Mouse (Mus musculus) heart, embryonic 12.5 days (tissue): Measurements from ENCODE around the gene Cep83. TPM values are rescaled to one million over a fixed set of nuclear protein-coding genes. Genes with fewer than 3 reads are reported as not detected.

Experiments used
- ATAC-seq: fragments of 200-750 bp; cut with Nextera tagmentation; 2 replicates; pipeline ENCODE4 v1.8.0; 2017; ENCODE audit warnings: moderate TSS enrichment, moderate library complexity; ENCODE audit not compliant: insufficient number of reproducible peaks, low FRiP score
- H3K27ac ChIP-seq: fragments of 300-500 bp; sonication (generic); 2 replicates; pipeline ENCODE4 v1.5.1; 2016; ENCODE audit warnings: mild to moderate bottlenecking, moderate library complexity; ENCODE audit not compliant: poor library complexity, severe bottlenecking
- H3K27me3 ChIP-seq: fragments of 300-500 bp; sonication (generic); replicated peaks from 2 replicates; pipeline ENCODE4 v1.6.1; 2016; ENCODE audit warnings: mild to moderate bottlenecking, moderate library complexity
- H3K36me3 ChIP-seq: fragments of 300-500 bp; sonication (generic); 2 replicates; pipeline ENCODE4 v1.6.1; 2016; ENCODE audit warnings: mild to moderate bottlenecking, moderate library complexity
- H3K4me1 ChIP-seq: fragments of 300-500 bp; sonication (generic); replicated peaks from 2 replicates; pipeline ENCODE4 v1.6.1; 2016; ENCODE audit warnings: mild to moderate bottlenecking
- H3K4me2 ChIP-seq: fragments of 300-500 bp; sonication (generic); 2 replicates; pipeline ENCODE4 v1.6.1; 2016; ENCODE audit warnings: mild to moderate bottlenecking, moderate library complexity
- H3K4me3 ChIP-seq: fragments of 300-500 bp; sonication (generic); 2 replicates; pipeline ENCODE4 v1.5.1; 2016; ENCODE audit warnings: mild to moderate bottlenecking
- H3K9ac ChIP-seq: fragments of 300-500 bp; sonication (generic); 2 replicates; pipeline ENCODE4 v1.6.1; 2016; ENCODE audit warnings: mild to moderate bottlenecking, moderate library complexity
- H3K9me3 ChIP-seq: fragments of 300-500 bp; sonication (generic); replicated peaks from 2 replicates; pipeline ENCODE4 v1.6.1; 2016; ENCODE audit warnings: mild to moderate bottlenecking, moderate library complexity
- WGBS: fragments of 180-500 bp; shearing (Covaris S2); methylation state at CpG from one replicate; pipeline ENCODE4 v1.1.7; 2016; 5-methylcytosine and 5-hydroxymethylcytosine counted together
- polyA plus RNA-seq: library from polyadenylated mRNA; unstranded; fragments of >200 nt; fragmentation: Nextera tagmentation; extraction: Ambion mirVana; gene quantifications from 2 replicates; pipeline ENCODE4 v1.2.1, GENCODE M21; 2016

Gene Cep83
- polyA plus RNA-seq, 1 experiment from 2014 or later, result 21.3 TPM

DNA sequence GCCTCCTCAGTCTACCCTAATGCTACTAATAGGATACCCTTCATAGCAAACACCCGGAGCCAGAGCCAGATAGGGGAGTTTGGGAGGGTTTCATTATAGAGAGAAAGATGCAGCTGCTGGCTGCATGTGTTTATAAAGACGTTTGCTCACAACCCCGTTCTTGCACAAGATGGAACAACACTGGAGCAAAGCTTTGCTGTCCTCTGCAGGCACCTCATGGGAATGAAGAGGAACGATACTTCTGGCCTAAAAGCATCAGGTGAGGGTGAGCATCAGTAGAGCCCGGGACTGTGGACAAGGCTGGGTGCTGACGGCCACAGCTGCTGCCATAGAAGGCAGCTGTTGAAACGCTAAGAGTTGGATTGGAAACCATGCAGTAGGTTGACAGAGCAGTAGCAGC lies 118.9 kb downstream of the Cep83 start:
- Histone ChIP-seq H3K27ac (no peak overlapping the region), H3K27me3 (no peaks in the 10 kb centered on the region), H3K9ac (no peak overlapping the region), H3K36me3 (no peaks in the 10 kb centered on the region), H3K4me2 (no peak overlapping the region), H3K4me3 (no peak overlapping the region), H3K4me1 (peaks cover 8% of the 10 kb centered on the region; the same call in 1 of the 2 replicates), H3K9me3 (no peaks in the 10 kb centered on the region)
- WGBS, result 68% methylated on average over 7 of the region's 7 CpGs
- ATAC-seq, result no peak

DNA sequence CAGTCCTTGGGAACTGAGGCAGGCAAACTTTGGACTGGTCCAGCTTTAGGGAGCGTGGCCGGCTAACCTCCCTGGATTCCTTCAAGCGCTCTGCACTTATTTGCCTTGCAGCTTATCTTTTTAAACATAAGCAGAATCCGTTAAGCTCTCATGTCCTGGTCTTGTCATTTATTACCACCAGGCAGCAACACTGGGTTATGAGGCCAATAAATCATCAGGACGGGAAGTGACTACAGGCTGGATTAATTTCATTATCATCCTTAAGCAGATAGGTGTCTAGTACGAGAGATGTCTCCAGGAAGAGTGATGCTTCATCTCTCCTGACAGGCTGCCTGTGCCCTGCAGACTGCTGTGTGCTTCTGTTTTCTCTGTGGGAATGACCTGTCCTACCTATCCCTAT lies 119.8 kb downstream of the Cep83 start:
- no peak for ATAC-seq
- no peaks in the 10 kb centered on the region for H3K36me3 ChIP-seq
- 54% methylated on average over 6 of the region's 6 CpGs for WGBS

DNA sequence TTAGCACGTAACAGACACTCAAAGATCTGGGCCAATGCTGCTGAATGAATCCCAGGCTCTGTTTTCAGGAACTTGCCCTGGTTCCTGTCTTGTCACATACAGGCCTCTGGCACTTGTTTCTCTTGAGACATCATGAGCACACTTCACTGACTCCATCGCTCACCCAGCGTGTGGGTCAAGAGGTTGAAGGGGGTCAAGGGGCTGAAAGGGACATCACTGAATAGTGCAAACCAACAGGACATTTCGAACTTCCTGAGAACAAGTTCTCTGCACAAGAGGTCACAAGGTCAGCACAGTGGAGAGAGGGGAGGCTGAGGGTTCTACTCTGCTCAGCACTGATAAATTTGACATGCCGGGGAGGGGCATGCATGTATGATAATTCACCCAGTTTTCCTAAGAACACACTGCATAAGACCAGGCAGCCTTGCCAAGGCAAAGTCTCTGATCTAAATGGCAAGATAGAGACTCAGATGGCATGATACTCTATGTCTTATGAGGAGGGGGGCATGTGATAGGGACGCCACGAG lies 121.6 kb downstream of the Cep83 start:
- Histone ChIP-seq H3K36me3 (no peaks in the 10 kb centered on the region), H3K9me3 (no peaks in the 10 kb centered on the region), H3K27ac (no peak overlapping the region), H3K9ac (no peak overlapping the region), H3K4me3 (no peak overlapping the region), H3K4me2 (no peak overlapping the region), H3K4me1 (peaks cover 2% of the 10 kb centered on the region; the same call in 1 of the 2 replicates), H3K27me3 (no peaks in the 10 kb centered on the region)
- 45% methylated on average over 7 of the region's 7 CpGs for WGBS
- no peak for ATAC-seq

More for the DNA sequence above, 119.8 kb downstream of the Cep83 start:
- Histone ChIP-seq H3K4me3 (no peak overlapping the region), H3K9ac (no peak overlapping the region), H3K4me1 (peaks cover 8% of the 10 kb centered on the region; the same call in 1 of the 2 replicates), H3K9me3 (no peaks in the 10 kb centered on the region), H3K27me3 (no peaks in the 10 kb centered on the region), H3K4me2 (no peak overlapping the region), H3K27ac (no peak overlapping the region)

DNA sequence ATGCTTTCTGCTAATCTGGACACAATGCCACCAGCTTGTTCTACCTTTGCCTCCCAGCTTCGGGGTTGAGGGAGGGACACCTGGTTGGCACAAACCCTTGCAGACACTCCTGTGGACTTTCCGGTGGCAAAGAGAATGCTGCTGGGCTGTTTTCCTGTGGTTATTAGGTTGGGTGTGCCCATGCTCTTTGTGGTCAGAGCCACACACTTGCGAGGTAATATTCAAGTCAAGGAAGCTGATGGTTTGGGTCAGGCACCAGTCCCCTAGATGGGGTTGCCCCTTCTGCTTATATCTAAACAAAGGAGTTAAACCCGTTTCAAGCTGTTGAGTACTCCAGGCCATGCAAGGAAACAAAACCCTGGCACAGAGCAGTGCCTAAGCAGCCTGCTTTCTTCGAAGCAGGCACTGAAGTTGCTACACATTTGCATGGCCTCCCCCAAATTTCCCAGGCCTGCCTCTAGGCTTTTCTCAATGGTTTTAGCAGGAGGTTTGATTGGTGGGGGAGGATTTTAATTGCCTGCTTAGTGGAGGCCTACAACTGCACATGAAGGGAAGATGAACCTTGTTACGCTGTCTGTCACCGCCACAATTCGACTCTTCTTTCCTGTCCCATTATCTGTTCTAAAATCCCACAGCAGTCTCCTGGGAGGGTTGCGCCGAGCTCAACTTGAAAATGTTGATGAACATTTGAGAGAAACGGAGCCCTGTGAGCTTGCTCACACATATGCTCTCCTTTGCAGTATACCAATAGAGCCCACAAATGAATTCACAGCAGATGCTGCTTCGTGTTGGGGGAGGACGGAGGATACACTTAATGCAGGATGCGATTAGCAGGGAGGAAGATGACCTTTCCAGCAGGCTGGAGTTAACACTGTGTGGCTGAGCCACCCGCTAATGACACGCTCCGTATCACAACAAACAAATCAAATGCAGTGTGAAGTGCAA lies 123.7 kb downstream of the Cep83 start:
- WGBS, result 72% methylated on average over 17 of the region's 17 CpGs
- no peak overlapping the region for H3K4me3 ChIP-seq
- H3K9me3 ChIP-seq, result no peaks in the 10 kb centered on the region
- H3K4me2 ChIP-seq, result no peak overlapping the region
- H3K4me1 ChIP-seq, result peaks cover 7% of the 10 kb centered on the region; the same call in 1 of the 2 replicates
- H3K27ac ChIP-seq, result no peak overlapping the region
- no peak overlapping the region for H3K9ac ChIP-seq
- no peaks in the 10 kb centered on the region for H3K27me3 ChIP-seq
- no peak for ATAC-seq
- H3K36me3 ChIP-seq, result 0 out of 2 replicates have a peak, but pooled peaks cover 2% of the 10 kb centered on the region

DNA sequence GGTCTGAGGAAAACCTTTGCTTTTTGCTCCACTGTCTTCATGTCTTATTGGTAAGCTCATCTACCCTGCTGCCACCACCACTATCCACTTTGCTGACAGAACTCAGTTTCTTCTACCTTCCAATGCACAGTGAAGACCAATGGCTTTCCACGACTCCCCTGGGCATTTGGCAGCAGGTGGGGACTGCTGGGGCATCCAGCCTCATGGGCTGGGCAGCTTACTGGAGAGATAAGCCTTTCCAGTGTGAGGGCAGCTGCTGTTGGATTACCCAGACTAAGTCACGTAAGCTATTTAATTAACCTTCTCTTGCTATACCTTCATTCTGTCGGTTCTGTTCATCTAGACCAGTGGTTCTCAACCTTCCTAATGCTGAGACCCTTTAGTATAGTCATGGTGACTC lies 129.7 kb downstream of the Cep83 start:
- H3K4me2 ChIP-seq, result no peak overlapping the region

DNA sequence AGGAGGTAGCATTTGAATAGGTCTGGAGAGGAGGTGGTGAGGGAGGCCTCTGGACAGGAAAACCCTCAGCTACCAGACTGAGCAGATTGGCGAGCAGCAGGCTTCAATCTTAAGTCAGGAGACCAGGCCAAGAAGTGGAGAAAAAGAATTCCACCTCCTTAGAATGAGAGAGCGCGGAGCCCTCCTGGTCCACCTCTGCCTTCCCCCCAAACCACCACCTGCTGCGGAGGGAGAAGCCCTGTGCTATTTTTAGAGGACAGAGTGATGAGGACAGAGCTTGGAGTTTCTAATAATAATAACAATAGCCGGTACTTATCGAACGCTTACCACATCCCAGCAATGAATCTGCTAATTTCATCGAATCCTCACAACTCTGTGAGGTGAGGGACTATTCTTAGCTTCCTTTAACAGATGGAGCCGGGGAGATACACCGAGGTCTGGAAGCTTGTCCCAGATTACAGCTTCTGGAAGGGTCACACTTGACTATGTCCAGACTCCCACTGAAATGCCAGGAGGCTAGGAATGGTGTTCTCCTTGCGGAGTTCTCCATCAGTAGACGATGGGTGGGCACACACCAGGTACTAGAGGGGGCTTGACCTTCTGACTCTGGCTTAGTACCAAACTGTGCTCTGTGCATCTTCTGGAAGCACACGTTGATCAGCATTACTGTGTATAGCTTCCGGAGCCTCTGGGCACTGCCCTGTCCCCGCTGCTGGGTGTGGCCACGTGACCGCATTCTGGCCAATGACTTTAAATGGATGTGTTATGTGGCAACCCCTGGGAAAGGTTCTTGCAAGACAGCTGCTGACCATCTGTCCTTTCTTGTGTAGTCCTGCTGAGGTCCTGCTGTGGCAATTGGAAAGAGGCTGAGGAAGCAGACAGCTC lies 130.6 kb downstream of the Cep83 start:
- Histone ChIP-seq H3K36me3 (0 out of 2 replicates have a peak, but pooled peaks cover 3% of the 10 kb centered on the region), H3K9me3 (no peaks in the 10 kb centered on the region), H3K9ac (no peak overlapping the region), H3K4me2 (peak overlapping the region; percentile 37), H3K27me3 (no peaks in the 10 kb centered on the region), H3K27ac (no peak overlapping the region), H3K4me1 (peaks cover 16% of the 10 kb centered on the region), H3K4me3 (no peak overlapping the region)
- 61% methylated on average over 17 of the region's 17 CpGs for WGBS
- no peak for ATAC-seq

More for the DNA sequence above, 129.7 kb downstream of the Cep83 start:
- Histone ChIP-seq H3K9ac (no peak overlapping the region), H3K9me3 (no peaks in the 10 kb centered on the region), H3K4me3 (no peak overlapping the region), H3K27ac (no peak overlapping the region), H3K27me3 (no peaks in the 10 kb centered on the region), H3K36me3 (0 out of 2 replicates have a peak, but pooled peaks cover 3% of the 10 kb centered on the region), H3K4me1 (peaks cover 16% of the 10 kb centered on the region)
- WGBS, result 95% methylated on average over 3 of the region's 3 CpGs
- no peak for ATAC-seq

DNA sequence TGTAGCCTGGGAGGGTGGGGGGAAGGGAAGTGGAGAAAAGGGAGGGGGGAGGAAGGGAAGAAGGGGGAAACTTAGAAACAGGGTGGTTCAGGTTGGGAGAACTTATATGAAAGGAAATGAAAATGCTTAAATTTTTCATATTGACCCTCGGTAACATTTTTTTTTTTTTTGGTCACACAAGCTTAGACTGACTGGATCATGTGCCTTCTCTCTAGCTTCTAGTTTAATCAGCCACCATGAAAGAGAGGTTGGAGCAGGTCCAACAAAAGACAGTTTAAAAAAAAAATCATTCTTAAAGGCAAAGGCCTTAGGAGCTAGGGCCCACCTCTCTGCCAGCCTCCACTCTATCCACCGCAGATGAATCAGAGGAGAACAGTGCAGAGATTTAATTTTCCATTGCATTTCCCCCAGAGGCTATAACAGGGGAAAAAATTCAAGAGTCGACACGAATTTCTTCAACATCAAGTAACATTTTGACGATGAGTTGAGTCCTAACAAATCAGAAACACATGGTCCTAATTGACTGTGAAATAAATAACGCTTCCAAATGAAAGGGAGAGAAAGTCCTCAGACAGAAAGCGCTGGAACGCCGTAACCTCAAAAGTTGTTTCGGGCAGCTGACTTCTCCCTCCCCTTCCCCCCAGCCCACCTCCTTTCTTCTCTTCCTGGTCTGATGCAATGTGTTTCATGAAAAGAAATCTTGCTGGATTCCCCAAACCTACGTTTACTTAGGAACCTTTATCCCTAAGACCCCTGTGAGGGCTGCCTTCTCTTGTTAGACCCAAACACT lies 135.7 kb downstream of the Cep83 start:
- ATAC-seq, result no peak
- H3K27ac ChIP-seq, result 0 out of 2 replicates have a peak overlapping the region, but pooled peaks have one; percentile 2
- H3K36me3 ChIP-seq, result 0 out of 2 replicates have a peak, but pooled peaks cover 3% of the 10 kb centered on the region
- no peak overlapping the region for H3K9ac ChIP-seq
- no peaks in the 10 kb centered on the region for H3K27me3 ChIP-seq
- 67% methylated on average over 11 of the region's 11 CpGs for WGBS
- no peak overlapping the region for H3K4me3 ChIP-seq
- no peaks in the 10 kb centered on the region for H3K9me3 ChIP-seq
- no peak overlapping the region for H3K4me2 ChIP-seq
- peaks cover 9% of the 10 kb centered on the region for H3K4me1 ChIP-seq

DNA sequence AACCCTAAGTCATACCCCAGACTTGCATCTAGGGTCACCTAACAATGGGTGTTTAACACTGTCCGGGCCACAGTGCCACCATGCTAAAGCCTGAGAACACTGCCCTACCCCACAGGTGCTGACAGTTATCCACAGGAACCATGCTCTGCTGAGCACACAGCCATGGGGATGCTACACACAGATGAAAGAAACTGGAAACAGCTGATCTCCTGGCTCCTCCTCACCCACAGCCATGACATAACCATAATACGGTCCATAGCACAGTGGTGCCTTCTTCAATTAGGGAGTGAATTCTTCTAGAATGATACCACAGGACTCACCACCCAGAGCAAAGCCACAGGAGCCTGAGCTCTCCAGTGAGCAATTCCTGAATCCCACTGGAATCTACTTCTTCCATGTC lies 137.5 kb downstream of the Cep83 start:
- Histone ChIP-seq H3K9me3 (no peaks in the 10 kb centered on the region), H3K27ac (no peak overlapping the region), H3K36me3 (0 out of 2 replicates have a peak, but pooled peaks cover 3% of the 10 kb centered on the region), H3K4me2 (no peak overlapping the region), H3K9ac (no peak overlapping the region), H3K27me3 (no peaks in the 10 kb centered on the region), H3K4me3 (no peak overlapping the region), H3K4me1 (peaks cover 13% of the 10 kb centered on the region)
- no peak for ATAC-seq
- WGBS, result 96% methylated on average over 2 of the region's 2 CpGs

DNA sequence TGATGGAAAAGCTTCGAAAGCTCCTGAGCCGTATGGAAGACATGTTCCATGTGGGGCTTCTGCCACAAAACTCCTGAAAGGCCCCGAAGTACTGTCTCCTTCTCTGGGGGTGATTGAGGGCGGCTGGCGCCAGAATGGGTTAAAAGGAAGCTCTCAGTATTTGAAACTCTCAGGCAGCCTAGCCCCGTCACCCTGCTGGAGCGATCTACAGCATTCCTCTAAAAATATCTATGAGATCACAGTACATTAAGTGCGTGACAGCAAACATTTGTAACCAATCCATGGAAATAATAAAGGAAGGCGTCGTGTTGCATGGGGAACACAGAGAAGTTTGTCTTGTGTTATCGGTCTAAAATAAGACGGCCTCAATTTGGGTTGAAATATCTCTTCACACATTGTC lies 138.0 kb downstream of the Cep83 start:
- H3K27me3 ChIP-seq, result no peaks in the 10 kb centered on the region

DNA sequence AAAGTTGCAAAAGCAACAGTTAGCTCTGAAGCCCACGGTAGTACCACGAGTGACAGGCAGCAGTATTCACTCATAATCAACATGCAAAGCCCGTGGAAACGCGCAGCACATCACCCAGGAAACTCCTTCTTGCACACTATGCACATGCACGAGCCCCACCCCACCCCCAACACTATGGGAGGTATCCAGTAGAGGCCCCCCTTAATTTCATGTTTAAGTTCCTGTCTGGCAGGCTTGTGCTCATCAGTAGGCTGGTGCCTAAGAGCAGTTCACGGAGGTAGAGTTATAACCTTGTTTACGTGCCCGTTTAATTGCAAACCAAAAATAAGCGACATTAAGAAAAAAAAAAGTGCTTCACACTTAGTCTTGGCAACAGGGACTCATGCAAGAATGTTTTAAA lies 138.9 kb downstream of the Cep83 start:
- Histone ChIP-seq H3K27me3 (no peaks in the 10 kb centered on the region), H3K9ac (no peak overlapping the region), H3K4me2 (no peak overlapping the region), H3K36me3 (0 out of 2 replicates have a peak, but pooled peaks cover 6% of the 10 kb centered on the region), H3K27ac (no peak overlapping the region), H3K4me1 (peaks cover 16% of the 10 kb centered on the region), H3K4me3 (no peak overlapping the region), H3K9me3 (no peaks in the 10 kb centered on the region)
- ATAC-seq, result no peak
- 88% methylated on average over 10 of the region's 10 CpGs for WGBS

More for the DNA sequence above, 138.0 kb downstream of the Cep83 start:
- H3K27ac ChIP-seq, result no peak overlapping the region
- peaks cover 16% of the 10 kb centered on the region for H3K4me1 ChIP-seq
- H3K4me3 ChIP-seq, result no peak overlapping the region
- WGBS, result 85% methylated on average over 12 of the region's 12 CpGs
- no peak for ATAC-seq
- H3K9me3 ChIP-seq, result no peaks in the 10 kb centered on the region
- H3K4me2 ChIP-seq, result no peak overlapping the region
- 0 out of 2 replicates have a peak, but pooled peaks cover 3% of the 10 kb centered on the region for H3K36me3 ChIP-seq
- H3K9ac ChIP-seq, result no peak overlapping the region
